Mouse (Mus musculus) embryonic facial prominence, embryonic 11.5 days (tissue): Measurements from ENCODE around the gene Vcpkmt. TPM values are rescaled to one million over a fixed set of nuclear protein-coding genes. Genes with fewer than 3 reads are reported as not detected.
A peak's percentile ranks its signal among the peaks of the same experiment; 100 is the strongest.

Experiments used
- ATAC-seq: fragments of 200-750 bp; cut with Nextera tagmentation; replicated peaks from 2 replicates; pipeline ENCODE4 v1.8.0; 2017; ENCODE audit warnings: low read depth; ENCODE audit not compliant: insufficient number of reproducible peaks, low FRiP score, low TSS enrichment
- DNase-seq: peaks from one replicate; pipeline ENCODE4 v3.0.0-alpha.2; 2015; ENCODE audit warnings: low spot score
- H3K27ac ChIP-seq: fragments of 300-500 bp; sonication (generic); replicated peaks from 2 replicates; pipeline ENCODE4 v1.5.1; 2014; ENCODE audit warnings: mild to moderate bottlenecking, low read depth, low read length, control low read depth
- H3K27me3 ChIP-seq: fragments of 300-500 bp; sonication (generic); 2 replicates; pipeline ENCODE4 v1.6.1; 2014; ENCODE audit warnings: mild to moderate bottlenecking, low read length, moderate library complexity, mixed read lengths; ENCODE audit not compliant: control insufficient read depth, insufficient read depth
- H3K36me3 ChIP-seq: fragments of 300-500 bp; sonication (generic); replicated peaks from 2 replicates; pipeline ENCODE4 v1.6.1; 2014; ENCODE audit warnings: low read depth, mild to moderate bottlenecking, low read length, moderate library complexity, mixed read lengths; ENCODE audit not compliant: control insufficient read depth, insufficient read depth
- H3K4me1 ChIP-seq: fragments of 300-500 bp; sonication (generic); 2 replicates; pipeline ENCODE4 v1.6.1; 2014; ENCODE audit warnings: low read length, mixed read lengths; ENCODE audit not compliant: control insufficient read depth, insufficient read depth
- H3K4me2 ChIP-seq: fragments of 300-500 bp; sonication (generic); 2 replicates; pipeline ENCODE4 v1.6.1; 2014; ENCODE audit warnings: low read depth, mild to moderate bottlenecking, control low read depth, low read length, moderate library complexity
- H3K4me3 ChIP-seq: fragments of 300-500 bp; sonication (generic); 2 replicates; pipeline ENCODE4 v1.5.1; 2014; ENCODE audit warnings: low read depth, low read length, control low read depth
- H3K9ac ChIP-seq: fragments of 300-500 bp; sonication (generic); replicated peaks from 2 replicates; pipeline ENCODE4 v1.6.1; 2014; ENCODE audit warnings: mild to moderate bottlenecking, control low read depth, low read length
- H3K9me3 ChIP-seq: fragments of 300-500 bp; sonication (generic); replicated peaks from 2 replicates; pipeline ENCODE4 v1.6.1; 2016; ENCODE audit warnings: mild to moderate bottlenecking, low read length, inconsistent platforms, mixed read lengths; ENCODE audit not compliant: control insufficient read depth
- WGBS: fragments of 180-500 bp; shearing (Covaris S2); extraction: QIAGEN DNeasy Blood & Tissue Kit; methylation state at CpG from one replicate; pipeline ENCODE4 v1.1.7; 2014; 5-methylcytosine and 5-hydroxymethylcytosine counted together
- polyA plus RNA-seq: library from polyadenylated mRNA; unstranded; fragments of >200 nt; fragmentation: Nextera tagmentation; extraction: Ambion mirVana; gene quantifications from 2 replicates; pipeline ENCODE4 v1.2.1, GENCODE M21; 2014

The Vcpkmt gene
- polyA plus RNA-seq, 1 experiment from 2014 or later: 34.7 TPM

DNA sequence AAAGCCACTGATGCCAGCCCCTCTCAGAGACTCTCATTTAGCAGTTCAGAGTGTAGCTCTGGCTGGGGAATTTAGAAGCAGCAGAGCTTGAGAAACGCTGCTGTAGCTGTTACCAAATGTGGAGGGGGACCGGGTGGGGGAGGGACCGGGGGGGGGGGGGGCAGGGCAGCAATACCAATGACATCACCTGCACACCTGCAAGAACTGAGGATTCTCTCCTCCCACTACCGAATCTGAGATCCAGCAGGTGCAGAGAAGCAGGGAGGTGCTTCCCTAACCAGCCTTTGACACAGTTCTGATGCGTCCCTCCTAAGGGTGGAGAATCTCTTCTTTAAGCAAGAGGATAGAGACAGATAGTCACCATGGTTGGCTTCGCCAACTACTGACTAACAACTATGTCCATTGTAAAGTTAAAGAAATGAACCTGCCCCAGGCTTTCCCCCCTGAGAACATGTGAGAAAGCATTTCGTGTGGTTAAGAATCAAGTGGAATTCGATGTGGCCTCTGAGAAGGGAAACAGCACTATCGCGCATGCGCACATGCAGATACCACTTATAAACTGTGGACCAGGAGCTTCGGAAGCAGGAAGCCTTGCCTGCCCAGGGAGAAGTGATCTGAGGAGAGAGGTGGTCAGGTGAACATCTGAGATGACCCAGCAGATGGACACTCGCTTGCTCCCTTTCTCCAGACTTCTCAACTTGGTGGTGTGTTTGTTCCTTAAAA lies 37.2 kb downstream of the Vcpkmt start:
- H3K27me3 ChIP-seq: no peaks in the 10 kb centered on the region
- ATAC-seq: no peak
- H3K9me3 ChIP-seq: no peaks in the 10 kb centered on the region
- H3K4me3 ChIP-seq: no peak overlapping the region
- H3K4me2 ChIP-seq: no peak overlapping the region
- H3K4me1 ChIP-seq: no peaks in the 10 kb centered on the region
- H3K36me3 ChIP-seq: no peaks in the 10 kb centered on the region
- WGBS: 83% methylated on average over 12 of the region's 13 CpGs
- no peak for DNase-seq
- no peak overlapping the region for H3K27ac ChIP-seq
- no peak overlapping the region for H3K9ac ChIP-seq

DNA sequence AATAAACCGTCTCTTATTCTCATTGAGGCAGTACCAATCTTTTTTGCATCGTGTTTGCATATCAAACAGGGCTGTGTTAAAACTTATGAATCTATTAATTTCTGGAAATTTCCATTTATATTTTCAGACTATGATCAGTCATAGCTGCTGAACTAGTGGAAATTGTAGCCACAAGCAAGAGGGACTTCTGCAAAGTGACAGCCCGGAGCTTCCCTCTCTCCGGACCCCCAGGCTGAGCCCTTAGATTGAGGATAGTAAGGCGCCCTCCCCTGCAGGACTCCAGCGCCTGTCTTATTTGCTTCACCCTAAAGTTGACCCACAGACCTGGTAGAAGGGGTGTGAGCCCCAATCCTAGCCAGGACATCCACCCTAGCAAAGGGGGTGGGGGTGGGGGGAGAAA lies 37.8 kb downstream of the Vcpkmt start:
- WGBS: 84% methylated on average over 6 of the region's 6 CpGs
- H3K27ac ChIP-seq: no peak overlapping the region
- H3K4me2 ChIP-seq: no peak overlapping the region

DNA sequence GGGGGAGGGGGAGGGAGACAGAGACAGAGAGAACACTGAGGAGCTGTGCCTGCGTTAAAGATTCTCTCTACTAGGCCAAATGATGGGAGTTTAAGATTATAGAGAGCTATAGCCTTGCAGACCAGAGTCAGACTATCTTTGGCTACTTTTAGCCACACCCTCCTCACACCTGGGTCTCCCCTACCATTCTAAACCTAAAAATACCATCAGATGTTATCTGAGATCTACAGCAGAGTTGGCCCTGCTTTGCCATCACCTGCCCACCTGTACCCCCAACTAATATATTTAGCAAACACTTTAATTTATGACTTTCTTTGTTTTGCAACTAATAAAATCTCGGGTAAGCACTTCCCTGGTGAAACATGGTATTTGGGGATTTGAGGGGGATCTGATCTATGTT lies 38.3 kb downstream of the Vcpkmt start:
- H3K36me3 ChIP-seq: no peaks in the 10 kb centered on the region
- H3K4me3 ChIP-seq: no peak overlapping the region
- H3K27ac ChIP-seq: no peak overlapping the region
- H3K9ac ChIP-seq: no peak overlapping the region
- DNase-seq: no peak
- H3K4me1 ChIP-seq: no peaks in the 10 kb centered on the region
- no peaks in the 10 kb centered on the region for H3K9me3 ChIP-seq
- 54% methylated on average over 2 of the region's 2 CpGs for WGBS
- H3K4me2 ChIP-seq: no peak overlapping the region
- no peaks in the 10 kb centered on the region for H3K27me3 ChIP-seq
- no peak for ATAC-seq

More for the DNA sequence above, 37.8 kb downstream of the Vcpkmt start:
- Histone ChIP-seq H3K9me3 (no peaks in the 10 kb centered on the region), H3K9ac (no peak overlapping the region), H3K27me3 (no peaks in the 10 kb centered on the region), H3K4me3 (no peak overlapping the region), H3K36me3 (no peaks in the 10 kb centered on the region), H3K4me1 (no peaks in the 10 kb centered on the region)
- no peak for DNase-seq
- ATAC-seq: no peak

DNA sequence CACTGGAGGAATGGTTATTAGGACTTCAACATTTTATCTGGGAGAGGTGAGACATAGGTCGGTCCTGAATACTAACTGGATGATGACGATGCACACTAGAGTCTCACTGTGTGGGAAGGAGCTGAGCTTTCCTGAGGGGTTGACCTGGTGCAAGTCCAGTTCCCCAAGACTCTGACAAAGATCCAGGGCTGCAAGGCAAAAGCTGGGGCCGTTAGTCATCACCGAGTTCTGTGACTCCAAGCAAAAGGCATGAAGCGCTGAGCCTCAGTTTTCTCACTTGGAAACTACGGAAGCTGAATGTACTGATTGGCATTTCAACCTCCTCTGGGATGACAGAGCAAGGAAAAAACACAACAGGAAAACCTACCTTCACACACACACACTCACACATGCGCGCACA lies 40.5 kb downstream of the Vcpkmt start:
- no peak for DNase-seq
- WGBS: 94% methylated on average over 8 of the region's 8 CpGs
- Histone ChIP-seq H3K4me1 (no peaks in the 10 kb centered on the region), H3K4me2 (no peak overlapping the region), H3K9me3 (no peaks in the 10 kb centered on the region), H3K4me3 (no peak overlapping the region), H3K9ac (no peak overlapping the region), H3K27me3 (no peaks in the 10 kb centered on the region), H3K36me3 (no peaks in the 10 kb centered on the region), H3K27ac (no peak overlapping the region)
- ATAC-seq: no peak

DNA sequence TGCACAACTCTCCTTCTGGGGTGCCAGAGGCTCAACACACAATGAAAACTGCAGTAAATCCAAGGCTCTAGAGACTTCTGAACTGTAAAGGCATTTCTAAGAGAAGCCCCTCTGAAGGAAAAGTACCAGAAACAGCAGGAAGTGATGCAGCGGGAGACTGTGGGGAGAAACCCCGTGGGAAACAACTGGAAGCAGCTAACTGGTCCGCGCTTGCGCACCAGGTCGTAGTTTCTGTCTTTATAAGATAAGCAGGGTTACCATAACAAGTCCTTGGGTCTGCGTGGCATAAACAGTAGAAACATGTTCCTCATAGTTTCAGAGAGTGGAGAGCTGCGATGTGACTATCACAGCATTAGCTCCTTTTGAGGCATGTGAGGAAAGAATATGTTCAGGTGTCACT lies 41.2 kb downstream of the Vcpkmt start:
- 71% methylated on average over 8 of the region's 8 CpGs for WGBS
- no peaks in the 10 kb centered on the region for H3K4me1 ChIP-seq
- H3K27ac ChIP-seq: no peak overlapping the region
- no peak for ATAC-seq
- no peak overlapping the region for H3K9ac ChIP-seq
- no peak overlapping the region for H3K4me2 ChIP-seq
- no peaks in the 10 kb centered on the region for H3K36me3 ChIP-seq
- no peak for DNase-seq
- H3K9me3 ChIP-seq: no peaks in the 10 kb centered on the region
- no peaks in the 10 kb centered on the region for H3K27me3 ChIP-seq
- H3K4me3 ChIP-seq: no peak overlapping the region

DNA sequence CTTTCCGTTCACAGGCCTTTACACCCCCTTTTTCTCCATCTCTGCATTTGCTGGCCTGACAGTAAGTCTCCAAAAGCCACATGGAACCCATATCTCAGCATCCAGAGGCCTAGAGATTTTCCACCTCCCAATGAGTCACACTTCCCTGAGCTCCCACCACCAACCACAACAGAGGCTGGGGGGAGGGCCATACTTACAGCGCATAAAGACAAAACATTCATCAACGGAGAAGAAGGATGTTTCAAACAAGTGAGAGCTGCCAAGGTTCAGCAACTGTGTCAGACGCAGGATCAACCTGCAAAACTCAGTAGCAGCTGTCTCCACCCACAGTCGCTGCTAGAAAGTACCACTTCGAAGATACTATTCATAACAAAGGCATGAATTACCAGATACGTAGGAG lies 43.5 kb downstream of the Vcpkmt start:
- ATAC-seq: no peak
- Histone ChIP-seq H3K36me3 (no peaks in the 10 kb centered on the region), H3K27me3 (no peaks in the 10 kb centered on the region), H3K4me2 (no peak overlapping the region), H3K4me1 (no peaks in the 10 kb centered on the region), H3K9ac (no peak overlapping the region), H3K4me3 (no peak overlapping the region), H3K27ac (no peak overlapping the region), H3K9me3 (no peaks in the 10 kb centered on the region)
- 79% methylated on average over 7 of the region's 7 CpGs for WGBS
- DNase-seq: no peak

DNA sequence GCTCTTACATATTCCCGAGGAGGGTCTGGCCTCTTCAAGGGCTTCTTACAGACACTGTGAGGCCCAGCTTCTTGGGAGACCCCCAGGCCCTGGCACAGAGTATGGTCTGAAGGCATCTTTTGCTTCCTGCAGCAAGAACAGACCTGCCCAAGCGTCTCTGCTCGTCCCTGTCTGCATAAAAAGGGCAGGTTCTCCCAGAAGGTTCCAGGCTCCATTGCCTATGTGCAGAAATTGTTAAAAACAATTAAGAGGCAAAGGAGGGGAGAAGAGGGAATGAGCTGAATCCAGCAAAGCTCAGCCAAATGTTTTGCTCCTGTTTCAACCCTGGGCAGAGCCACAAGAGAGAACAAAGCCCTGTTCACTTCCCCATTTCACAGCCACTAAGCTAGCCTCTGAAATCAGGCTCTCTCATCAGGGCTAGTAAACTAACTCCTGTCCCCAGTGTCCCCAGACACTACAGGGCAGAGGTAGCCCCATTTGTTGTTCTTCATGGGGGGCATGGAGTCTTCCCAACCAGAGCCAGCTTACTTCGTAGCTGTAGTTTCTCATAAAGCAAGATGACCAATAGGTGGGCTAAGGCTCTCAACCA lies 44.4 kb downstream of the Vcpkmt start:
- H3K9ac ChIP-seq: no peak overlapping the region

DNA sequence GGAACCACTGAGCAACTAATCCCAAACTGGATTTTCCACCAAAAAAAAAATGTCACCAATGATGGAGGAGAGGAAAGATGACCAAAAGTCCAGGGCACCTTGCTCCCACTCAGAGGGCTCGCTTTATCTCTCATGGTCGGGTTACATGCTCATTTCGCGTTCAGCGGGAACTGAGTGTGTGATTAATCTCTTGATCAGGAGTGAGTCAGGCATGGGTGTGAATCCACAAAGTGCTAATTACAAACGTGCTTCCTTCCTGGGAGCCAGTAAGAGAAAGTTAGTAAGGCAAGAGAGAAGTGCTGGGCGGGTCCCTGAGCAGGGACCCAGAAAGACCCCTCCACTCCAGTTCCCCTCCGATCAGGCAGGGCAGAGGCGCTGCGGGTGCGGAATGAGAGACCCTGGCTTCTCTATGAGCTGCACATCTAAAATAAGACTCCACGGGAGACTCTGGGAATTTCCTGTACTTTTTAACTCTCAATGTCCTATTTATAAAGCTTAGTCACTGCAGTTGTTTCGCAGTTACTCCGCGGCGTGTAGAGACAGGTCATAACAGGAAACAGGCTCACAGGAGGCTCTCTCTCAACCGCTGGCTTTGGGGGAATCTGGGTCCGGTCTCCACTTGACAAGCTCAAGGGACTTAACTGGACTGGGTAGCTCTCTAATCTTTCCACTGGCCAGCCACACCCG lies 45.0 kb downstream of the Vcpkmt start:
- no peak for ATAC-seq
- no peaks in the 10 kb centered on the region for H3K9me3 ChIP-seq
- peak overlapping the region; percentile 19 for H3K4me2 ChIP-seq
- H3K27me3 ChIP-seq: no peaks in the 10 kb centered on the region
- H3K27ac ChIP-seq: peak overlapping the region; percentile 8
- H3K4me3 ChIP-seq: no peak overlapping the region
- H3K9ac ChIP-seq: peak overlapping the region; percentile 29
- no peaks in the 10 kb centered on the region for H3K4me1 ChIP-seq
- peak; percentile 56 for DNase-seq
- WGBS: 42% methylated on average over 19 of the region's 19 CpGs
- H3K36me3 ChIP-seq: no peaks in the 10 kb centered on the region

More for the DNA sequence above, 44.4 kb downstream of the Vcpkmt start:
- no peak for ATAC-seq
- DNase-seq: no peak
- Histone ChIP-seq H3K4me1 (no peaks in the 10 kb centered on the region), H3K36me3 (no peaks in the 10 kb centered on the region), H3K9me3 (no peaks in the 10 kb centered on the region), H3K4me2 (no peak overlapping the region), H3K27ac (peak overlapping the region; percentile 8), H3K27me3 (no peaks in the 10 kb centered on the region), H3K4me3 (no peak overlapping the region)
- 65% methylated on average over 4 of the region's 4 CpGs for WGBS
